Mouse (Mus musculus) right cerebral cortex, postnatal 25 days (tissue): ENCODE results near the gene Rinl.

ENCODE experiments used
- DNase-seq: peaks from one replicate; pipeline ENCODE4 v3.0.0; 2022

Gene Rinl

GRCm38 (mm10) chr7:28781261-28781663, 7.5 kb upstream of the Rinl start:
- DNase-seq, result no peak

- DNase-seq, result no peak
These were observed 3.6 kb upstream of the Rinl start for GRCm38 (mm10) chr7:28785161-28785560.

GRCm38 (mm10) chr7:28787884-28788283, 885 bp upstream of the Rinl start:
- no peak for DNase-seq

- DNase-seq, result no peak
These were observed 466 bp downstream of the Rinl start for GRCm38 (mm10) chr7:28789235-28789634.

GRCm38 (mm10) chr7:28790066-28790806, 1.5 kb downstream of the Rinl start:
- DNase-seq, result no peak

- no peak for DNase-seq
These were observed 2.9 kb downstream of the Rinl start for GRCm38 (mm10) chr7:28791706-28792105.

- no peak for DNase-seq
These were observed 3.8 kb downstream of the Rinl start for GRCm38 (mm10) chr7:28792391-28793185.

- no peak for DNase-seq
These were observed 5.1 kb downstream of the Rinl start for GRCm38 (mm10) chr7:28793834-28794233.

- DNase-seq, result no peak
These were observed 5.7 kb downstream of the Rinl start for GRCm38 (mm10) chr7:28794496-28794895.

- no peak for DNase-seq
These were observed 7.1 kb downstream of the Rinl start for GRCm38 (mm10) chr7:28795832-28796231.

GRCm38 (mm10) chr7:28796562-28796975, 7.8 kb downstream of the Rinl start:
- DNase-seq, result peak; percentile 74

GRCm38 (mm10) chr7:28799994-28800393, 11.2 kb downstream of the Rinl start:
- DNase-seq, result no peak

GRCm38 (mm10) chr7:28801451-28801850, 12.7 kb downstream of the Rinl start:
- DNase-seq, result no peak

- DNase-seq, result no peak
These were observed 13.3 kb downstream of the Rinl start for GRCm38 (mm10) chr7:28801901-28802670.

GRCm38 (mm10) chr7:28802846-28803588, 14.2 kb downstream of the Rinl start:
- no peak for DNase-seq

- no peak for DNase-seq
These were observed 15.0 kb downstream of the Rinl start for GRCm38 (mm10) chr7:28803756-28804155.

- no peak for DNase-seq
These were observed 18.1 kb downstream of the Rinl start for GRCm38 (mm10) chr7:28806869-28807268.

GRCm38 (mm10) chr7:28807641-28808220, 19.0 kb downstream of the Rinl start:
- no peak for DNase-seq

- no peak for DNase-seq
These were observed 19.6 kb downstream of the Rinl start, which contains the start of gene Hnrnpl for GRCm38 (mm10) chr7:28808221-28808941. Hnrnpl (plus strand) TSS chr7:28808541.

- peak; percentile 95 for DNase-seq
These were observed 20.2 kb downstream of the Rinl start for GRCm38 (mm10) chr7:28808957-28809393.

GRCm38 (mm10) chr7:28809401-28810089, 20.8 kb downstream of the Rinl start:
- peak; percentile 59 for DNase-seq
